Mouse (Mus musculus) T-helper 17 cell (primary cell): ENCODE results near the gene Itgax.
"Not testable (repeated sequence)": the region's sequence is repeated elsewhere in the genome, so short reads cannot be mapped to it uniquely, and the experiment has no call there.

ENCODE experiments used
- in situ Hi-C, 2 experiments: fragments of 300-600 bp; cut with MboI, MseI; formaldehyde crosslinking; loops; 1 replicate in 1 of 2; 2 replicates in 1 of 2; pipeline ENCODE4 v1.15.1; 2025; ENCODE audit warnings: high pct_unique_total_duplicates in 2 of 2

The Itgax gene

GRCm38 (mm10) chr7:128158688-128159354, 29.5 kb downstream of the Itgax start:
- in situ Hi-C loops: not testable (repeated sequence)

GRCm38 (mm10) chr7:128164001-128164400, 34.7 kb downstream of the Itgax start:
- in situ Hi-C loops: no loop called here

GRCm38 (mm10) chr7:128166391-128166790, 37.0 kb downstream of the Itgax start:
- in situ Hi-C loops: no loop called here

- in situ Hi-C loops: no loop called here
Measured at GRCm38 (mm10) chr7:128169996-128170395, 40.6 kb downstream of the Itgax start.

- in situ Hi-C loops: no loop called here
Measured at GRCm38 (mm10) chr7:128178385-128178784, 49.0 kb downstream of the Itgax start.

GRCm38 (mm10) chr7:128180126-128180525, 50.8 kb downstream of the Itgax start:
- in situ Hi-C loops: no loop called here

- in situ Hi-C loops: no loop called here
Measured at GRCm38 (mm10) chr7:128180546-128180945, 51.2 kb downstream of the Itgax start.

GRCm38 (mm10) chr7:128181691-128182090, 52.3 kb downstream of the Itgax start:
- in situ Hi-C loops: no loop called here
